In genomic region chr7:16103760-16104159, GRCm38 (mm10) we compare ENCODE assay signal across 10 mouse cellular contexts. TPM values are rescaled to one million over a fixed set of nuclear protein-coding genes. Genes with fewer than 3 reads are reported as not detected.
DNase-seq lines count a peak whose midpoint lies in the region; ATAC-seq and TF ChIP-seq lines count a peak whose summit lies in the region.
"Had no signal": no experiment of that assay in that cellular context is flagged by ENCODE, and none has a peak within 500 bp of the region (broad histone marks: within the 10 kb centered on the region; RNA-seq: fewer than 3 reads in every experiment).

No protein-coding gene starts in this region.

- no peak overlapping the region for H3K4me2 ChIP-seq in kidney, embryonic 16.5 days (replicated peaks; ENCODE audit: low read depth, low read length)
- no peak overlapping the region for H3K4me2 ChIP-seq in hindbrain, embryonic 11.5 days (replicated peaks; ENCODE audit: low read depth, low read length)
- H3K4me2 ChIP-seq in midbrain, embryonic 16.5 days (ENCODE audit: low read length) = no peak overlapping the region

- peaks cover 14% of the 10 kb centered on the region for H3K4me1 ChIP-seq in kidney, embryonic 16.5 days (ENCODE audit: insufficient read depth, low read length)
- H3K4me1 ChIP-seq in cerebellum, adult 2 months (ENCODE audit: control insufficient read depth, insufficient read depth, low read length) = peaks cover 74% of the 10 kb centered on the region
- peaks cover 5% of the 10 kb centered on the region for H3K4me1 ChIP-seq in hindbrain, embryonic 11.5 days (replicated peaks; ENCODE audit: control insufficient read depth, insufficient read depth, low read length)
- H3K4me1 ChIP-seq in midbrain, embryonic 16.5 days (ENCODE audit: control insufficient read depth, insufficient read depth, low read length) = peaks cover 17% of the 10 kb centered on the region

- ATAC-seq in kidney, embryonic 16.5 days (ENCODE audit: low FRiP score, low TSS enrichment) = peak; percentile 35; the same call in 1 of the 2 replicates
- peak; percentile 48; the same call in 1 of the 2 replicates for ATAC-seq in hindbrain, embryonic 11.5 days (ENCODE audit: low FRiP score)
- ATAC-seq in midbrain, embryonic 16.5 days = no peak

- TF ChIP-seq CTCF in cerebellum, adult 2 months (IDR thresholded peaks at IDR 0.05; ENCODE audit: borderline replicate concordance, insufficient read depth, low read depth, low read length) = no peak

- TF ChIP-seq POLR2A in cerebellum, adult 2 months (IDR thresholded peaks at IDR 0.05; ENCODE audit: borderline replicate concordance, insufficient read depth, low read length) = peak; percentile 68; the same call in 1 of the 2 replicates

- no peak overlapping the region for H3K9ac ChIP-seq in kidney, embryonic 16.5 days (replicated peaks; ENCODE audit: low read length)
- no peak overlapping the region for H3K9ac ChIP-seq in hindbrain, embryonic 11.5 days (ENCODE audit: low read depth, low read length)
- H3K9ac ChIP-seq in midbrain, embryonic 16.5 days (ENCODE audit: low read depth, low read length) = no peak overlapping the region

- H3K27me3 ChIP-seq in kidney, embryonic 16.5 days (ENCODE audit: insufficient read depth, low read length) = no peaks in the 10 kb centered on the region
- no peaks in the 10 kb centered on the region for H3K27me3 ChIP-seq in cerebellum, adult 2 months (ENCODE audit: control insufficient read depth, insufficient read depth, low read length)
- H3K27me3 ChIP-seq in hindbrain, embryonic 11.5 days (ENCODE audit: control insufficient read depth, insufficient read depth, low read length) = no peaks in the 10 kb centered on the region
- H3K27me3 ChIP-seq in midbrain, embryonic 16.5 days (ENCODE audit: control insufficient read depth, insufficient read depth, low read depth, low read length) = no peaks in the 10 kb centered on the region

- H3K4me3 ChIP-seq in kidney, embryonic 16.5 days (ENCODE audit: low read length) = no peak overlapping the region
- H3K4me3 ChIP-seq in cerebellum, adult 2 months (replicated peaks; ENCODE audit: insufficient read depth, low read depth, low read length) = peak overlapping the region; percentile 0
- no peak overlapping the region for H3K4me3 ChIP-seq in hindbrain, embryonic 11.5 days (ENCODE audit: low read depth, low read length)
- no peak overlapping the region for H3K4me3 ChIP-seq in midbrain, embryonic 16.5 days (ENCODE audit: low read depth, low read length)
- H3K4me3 ChIP-seq: myocyte had no signal

- H3K27ac ChIP-seq in kidney, embryonic 16.5 days (ENCODE audit: low read length) = no peak overlapping the region
- H3K27ac ChIP-seq in cerebellum, adult 2 months (ENCODE audit: insufficient read depth, low read length) = peak overlapping the region; percentile 96
- peak overlapping the region; percentile 65 for H3K27ac ChIP-seq in hindbrain, embryonic 11.5 days (ENCODE audit: low read depth, low read length)
- H3K27ac ChIP-seq in midbrain, embryonic 16.5 days (ENCODE audit: low read length) = peak overlapping the region; percentile 44

- no peaks in the 10 kb centered on the region for H3K9me3 ChIP-seq in kidney, embryonic 16.5 days (ENCODE audit: low read length)
- no peaks in the 10 kb centered on the region for H3K9me3 ChIP-seq in hindbrain, embryonic 11.5 days (ENCODE audit: control insufficient read depth, low read length)
- no peaks in the 10 kb centered on the region for H3K9me3 ChIP-seq in midbrain, embryonic 16.5 days (replicated peaks; ENCODE audit: control insufficient read depth, low read length, poor library complexity, severe bottlenecking)

- peaks cover 25% of the 10 kb centered on the region for H3K36me3 ChIP-seq in kidney, embryonic 16.5 days (ENCODE audit: insufficient read depth, low read length)
- H3K36me3 ChIP-seq in hindbrain, embryonic 11.5 days (ENCODE audit: control insufficient read depth, insufficient read depth, low read length) = 0 out of 2 replicates have a peak, but pooled peaks cover 2% of the 10 kb centered on the region
- peaks cover 12% of the 10 kb centered on the region for H3K36me3 ChIP-seq in midbrain, embryonic 16.5 days (ENCODE audit: control insufficient read depth, insufficient read depth, low read length)

- DNase-seq in kidney, postnatal 14 days = no peak
- DNase-seq in cerebellum, adult 2 months = peak; percentile 92 to 97
- peak; percentile 14 for DNase-seq in hindbrain, embryonic 11.5 days (ENCODE audit: low spot score)
- DNase-seq in urinary bladder, postnatal 25 days (ENCODE audit: low spot score) = no peak
- no peak for DNase-seq in urinary bladder, postnatal 36 days (ENCODE audit: low spot score in 2 of 2)
- DNase-seq in T-cell, adult 2 months (ENCODE audit: low spot score) = no peak

- WGBS in kidney, embryonic 16.5 days = 70% methylated on average over 6 of the region's 6 CpGs
- WGBS in cerebellum, adult 2 months = 2% methylated on average over 6 of the region's 6 CpGs
- 79% methylated on average over 6 of the region's 6 CpGs for WGBS in hindbrain, embryonic 11.5 days
- WGBS in midbrain, embryonic 16.5 days = 54% methylated on average over 6 of the region's 6 CpGs

RNA-seq across cellular contexts. Expression of gene Napa, which starts 5.5 kb away (rescaled TPM):
- 215 and 220 TPM in 2 replicates for polyA plus RNA-seq in kidney, embryonic 16.5 days (2015; fragmentation: Nextera tagmentation; extraction: Ambion mirVana)
- 447 and 471 TPM in 2 replicates for polyA plus RNA-seq in cerebellum, adult 2 months (2012; rRNA removed)
- polyA plus RNA-seq in hindbrain, embryonic 11.5 days (2014; fragmentation: Nextera tagmentation; extraction: Ambion mirVana) = 176 and 177 TPM in 2 replicates
- polyA plus RNA-seq in midbrain, embryonic 16.5 days (2015; fragmentation: Nextera tagmentation; extraction: Ambion mirVana) = 218 and 245 TPM in 2 replicates

RNA-seq across cellular contexts. Expression of gene Kptn, which starts 15.9 kb away (rescaled TPM):
- polyA plus RNA-seq in kidney, embryonic 16.5 days (2015; fragmentation: Nextera tagmentation; extraction: Ambion mirVana) = 33.9 and 36.8 TPM in 2 replicates
- 56.4 and 60.5 TPM in 2 replicates for polyA plus RNA-seq in cerebellum, adult 2 months (2012; rRNA removed)
- polyA plus RNA-seq in hindbrain, embryonic 11.5 days (2014; fragmentation: Nextera tagmentation; extraction: Ambion mirVana) = 21.7 and 23.1 TPM in 2 replicates
- polyA plus RNA-seq in midbrain, embryonic 16.5 days (2015; fragmentation: Nextera tagmentation; extraction: Ambion mirVana) = 50.6 and 53.6 TPM in 2 replicates

RNA-seq across cellular contexts. Expression of gene Slc8a2, which starts 25.9 kb away (rescaled TPM):
- 0.12 and 0.17 TPM in 2 replicates for polyA plus RNA-seq in kidney, embryonic 16.5 days (2015; fragmentation: Nextera tagmentation; extraction: Ambion mirVana)
- 84.6 and 116 TPM in 2 replicates for polyA plus RNA-seq in cerebellum, adult 2 months (2012; rRNA removed)
- polyA plus RNA-seq in hindbrain, embryonic 11.5 days (2014; fragmentation: Nextera tagmentation; extraction: Ambion mirVana) = 0.84 and 1.0 TPM in 2 replicates
- 0.73 and 1.0 TPM in 2 replicates for polyA plus RNA-seq in midbrain, embryonic 16.5 days (2015; fragmentation: Nextera tagmentation; extraction: Ambion mirVana)

RNA-seq across cellular contexts. Expression of gene Zfp541, which starts 42.1 kb away (rescaled TPM):
- polyA plus RNA-seq in kidney, embryonic 16.5 days (2015; fragmentation: Nextera tagmentation; extraction: Ambion mirVana) = 0.04 and 0.09 TPM in 2 replicates
- polyA plus RNA-seq in cerebellum, adult 2 months (2012; rRNA removed) = 0.16 and 0.28 TPM in 2 replicates
- not detected in 2 replicates for polyA plus RNA-seq in hindbrain, embryonic 11.5 days (2014; fragmentation: Nextera tagmentation; extraction: Ambion mirVana)
- polyA plus RNA-seq in midbrain, embryonic 16.5 days (2015; fragmentation: Nextera tagmentation; extraction: Ambion mirVana) = 0.14 and 0.15 TPM in 2 replicates
- polyA plus RNA-seq: heart, embryonic 14.5 days; myocyte had no signal

RNA-seq across cellular contexts. Expression of gene Bicra, which starts 56.0 kb away (rescaled TPM):
- 7.1 and 7.5 TPM in 2 replicates for polyA plus RNA-seq in kidney, embryonic 16.5 days (2015; fragmentation: Nextera tagmentation; extraction: Ambion mirVana)
- polyA plus RNA-seq in cerebellum, adult 2 months (2012; rRNA removed) = 12.3 and 12.4 TPM in 2 replicates
- 6.6 and 9.2 TPM in 2 replicates for polyA plus RNA-seq in hindbrain, embryonic 11.5 days (2014; fragmentation: Nextera tagmentation; extraction: Ambion mirVana)
- polyA plus RNA-seq in midbrain, embryonic 16.5 days (2015; fragmentation: Nextera tagmentation; extraction: Ambion mirVana) = 5.9 and 7.7 TPM in 2 replicates

Comparison
In these comparisons a context has a peak if more than half of its experiments do, and no peak if none do; other contexts are left out.
1. DNase-seq: peak in cerebellum, adult 2 months (2 of 2) and hindbrain, embryonic 11.5 days (single experiment); none in kidney, postnatal 14 days (single experiment), urinary bladder, postnatal 25 days (single experiment), urinary bladder, postnatal 36 days (0 of 2) and T-cell, adult 2 months (single experiment).
2. RNA of gene Slc8a2, which starts 25.9 kb away (polyA plus RNA-seq): 84.6 to 116 TPM in cerebellum, adult 2 months; 0.84 to 1.0 TPM in hindbrain, embryonic 11.5 days, 0.73 to 1.0 TPM in midbrain, embryonic 16.5 days and 0.12 to 0.17 TPM in kidney, embryonic 16.5 days; every median in the first group is over 10 times any median in the second.